In the genomic region with DNA sequence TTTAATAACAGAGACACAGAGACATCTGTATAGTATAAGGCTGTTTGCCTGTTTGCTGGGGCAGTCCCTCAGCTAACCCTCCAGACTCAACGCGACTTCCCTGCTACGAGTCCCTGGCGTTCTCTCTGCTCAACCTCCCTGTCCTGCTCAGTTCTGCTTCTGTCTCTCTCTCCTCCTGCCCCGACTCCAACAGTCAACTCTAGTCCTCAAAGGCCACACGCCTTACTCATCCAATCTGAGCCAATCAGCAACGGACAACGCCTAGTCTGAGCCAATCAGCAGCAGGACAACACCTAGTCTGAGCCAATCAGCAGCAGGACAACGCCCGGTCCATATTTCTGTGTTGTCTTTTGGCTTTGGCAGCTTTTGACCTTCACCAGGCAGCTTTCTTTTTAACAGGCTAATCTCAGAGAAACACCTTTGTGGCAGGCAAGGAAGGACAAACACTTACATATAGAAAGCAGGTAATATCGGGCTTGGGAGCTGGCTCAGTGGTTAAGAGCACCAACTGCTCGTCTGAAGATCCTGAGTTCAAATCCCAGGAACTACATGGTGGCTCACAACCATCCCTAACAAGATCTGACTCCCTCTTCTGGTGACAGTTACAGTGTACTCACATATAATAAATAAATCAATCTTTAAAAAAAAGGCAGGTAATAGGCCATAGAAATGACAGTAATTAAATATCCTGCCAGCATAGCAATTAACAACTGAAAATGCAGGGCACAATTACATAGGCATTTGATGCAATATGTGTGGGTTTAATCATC, we compare ENCODE assay signal across 16 mouse cellular contexts. TPM values are rescaled to one million over a fixed set of nuclear protein-coding genes. Genes with fewer than 3 reads are reported as not detected.
DNase-seq lines count a peak whose midpoint lies in the region; ATAC-seq and TF ChIP-seq lines count a peak whose summit lies in the region.
"Had no signal": no experiment of that assay in that cellular context is flagged by ENCODE, and none has a peak within 500 bp of the region (broad histone marks: within the 10 kb centered on the region; RNA-seq: fewer than 3 reads in every experiment).

No protein-coding gene starts in this region.

- H3K4me1 ChIP-seq in kidney, postnatal 0 days (replicated peaks; ENCODE audit: insufficient read depth, low read length), result 0 out of 2 replicates have a peak, but pooled peaks cover 6% of the 10 kb centered on the region
- H3K4me1 ChIP-seq in liver, embryonic 13.5 days (replicated peaks), result peaks cover 44% of the 10 kb centered on the region

- H3K4me2 ChIP-seq in kidney, postnatal 0 days (ENCODE audit: low read length), result no peak overlapping the region
- H3K4me2 ChIP-seq in liver, embryonic 13.5 days, result peak overlapping the region; percentile 80

- H3K27ac ChIP-seq in kidney, postnatal 0 days, result no peak overlapping the region
- H3K27ac ChIP-seq in liver, embryonic 13.5 days, result peak overlapping the region; percentile 88
- H3K27ac ChIP-seq: limb, embryonic 15.5 days had no signal

- H3K9ac ChIP-seq in kidney, postnatal 0 days (ENCODE audit: low read depth, low read length), result no peak overlapping the region
- H3K9ac ChIP-seq in liver, embryonic 13.5 days, result peak overlapping the region; percentile 61
- H3K9ac ChIP-seq: forebrain, embryonic 12.5 days; limb, embryonic 15.5 days had no signal

- H3K36me3 ChIP-seq in kidney, postnatal 0 days (ENCODE audit: insufficient read depth, low read length), result peaks cover 10% of the 10 kb centered on the region
- peaks cover 24% of the 10 kb centered on the region for H3K36me3 ChIP-seq in liver, embryonic 13.5 days

- no peak for ATAC-seq in kidney, postnatal 0 days (replicated peaks; ENCODE audit: low FRiP score, low read depth)
- peak; percentile 84 for ATAC-seq in liver, embryonic 13.5 days (ENCODE audit: low read depth)

- DNase-seq in kidney, postnatal 0 days (ENCODE audit: low spot score), result no peak
- DNase-seq in kidney, postnatal 25 days, result no peak
- peak; percentile 75 for DNase-seq in WW6 (ENCODE audit: low read depth, low spot score)
- DNase-seq in liver, embryonic 13.5 days, result peak; percentile 37
- peak; percentile 74 for DNase-seq in yolk sac, embryonic 10.5 days (ENCODE audit: low spot score)
- DNase-seq in T-cell, adult 2 months (ENCODE audit: low spot score), result no peak
- DNase-seq in ovary, postnatal 10 days (ENCODE audit: low spot score), result no peak
- no peak for DNase-seq in layer of hippocampus, postnatal 25 days (ENCODE audit: extremely low spot score in 1 of 2, low spot score in 1 of 2)
- DNase-seq: adrenal gland, adult 8-10 months; gastrocnemius, postnatal 36 days; kidney, postnatal 14 days had no signal

- H3K27me3 ChIP-seq in kidney, postnatal 0 days (ENCODE audit: insufficient read depth, low read length), result no peaks in the 10 kb centered on the region
- 0 out of 2 replicates have a peak, but pooled peaks cover 3% of the 10 kb centered on the region for H3K27me3 ChIP-seq in liver, embryonic 13.5 days
- H3K27me3 ChIP-seq: limb, embryonic 15.5 days; megakaryocyte, embryonic 14.5 days had no signal

- no peaks in the 10 kb centered on the region for H3K9me3 ChIP-seq in kidney, postnatal 0 days (replicated peaks; ENCODE audit: low read length)
- no peaks in the 10 kb centered on the region for H3K9me3 ChIP-seq in liver, embryonic 13.5 days (replicated peaks)
- H3K9me3 ChIP-seq: forebrain, embryonic 12.5 days; limb, embryonic 15.5 days; megakaryocyte, embryonic 14.5 days had no signal

- no peak overlapping the region for H3K4me3 ChIP-seq in kidney, postnatal 0 days (replicated peaks; ENCODE audit: low read depth, low read length)
- H3K4me3 ChIP-seq in liver, embryonic 13.5 days (replicated peaks), result peak overlapping the region; percentile 79; the same call in 1 of the 2 replicates

- 93% methylated on average over 12 of the region's 12 CpGs for WGBS in kidney, postnatal 0 days
- WGBS in liver, embryonic 13.5 days (ENCODE audit: insufficient replicate concordance), result 50% methylated on average over 12 of the region's 12 CpGs

- 0 out of 2 replicates have a peak, but pooled peaks have one; percentile 2 for TF ChIP-seq CTCF in kidney, postnatal 0 days (IDR thresholded peaks at IDR 0.05; ENCODE audit: low read depth)

RNA-seq across cellular contexts. Expression of gene Exoc7, which starts 0.9 kb away (rescaled TPM):
- 56.5 and 59.1 TPM in 2 replicates for polyA plus RNA-seq in kidney, postnatal 0 days (2015; fragmentation: Nextera tagmentation; extraction: Ambion mirVana)
- polyA plus RNA-seq in liver, embryonic 13.5 days (2015; fragmentation: Nextera tagmentation; extraction: Ambion mirVana), result 21.3 and 25.1 TPM in 2 replicates
- total RNA-seq in layer of hippocampus, postnatal 25 days (2021), result 10 to 100 TPM; 85.0 to 87.2 TPM

RNA-seq across cellular contexts. Expression of gene Galr2, which starts 27.2 kb away (rescaled TPM):
- 0.13 and 0.18 TPM in 2 replicates for polyA plus RNA-seq in kidney, postnatal 0 days (2015; fragmentation: Nextera tagmentation; extraction: Ambion mirVana)
- 0.07 TPM in 1 of 2 replicates, not detected in the other for polyA plus RNA-seq in liver, embryonic 13.5 days (2015; fragmentation: Nextera tagmentation; extraction: Ambion mirVana)
- not detected for total RNA-seq in layer of hippocampus, postnatal 25 days (2021)
- total RNA-seq: left cerebral cortex, adult 8-10 months had no signal
- polyA plus RNA-seq: heart, embryonic 14.5 days had no signal

RNA-seq across cellular contexts. Expression of gene Foxj1, which starts 27.3 kb away (rescaled TPM):
- polyA plus RNA-seq in kidney, postnatal 0 days (2015; fragmentation: Nextera tagmentation; extraction: Ambion mirVana), result 2.5 TPM in 2 replicates
- polyA plus RNA-seq in liver, embryonic 13.5 days (2015; fragmentation: Nextera tagmentation; extraction: Ambion mirVana), result 1.1 and 1.2 TPM in 2 replicates
- total RNA-seq in layer of hippocampus, postnatal 25 days (2021), result 1 to 10 TPM; 5.4 to 7.1 TPM
- total RNA-seq: gastrocnemius, postnatal 36 days had no signal

RNA-seq across cellular contexts. Expression of gene Srp68, which starts 33.9 kb away (rescaled TPM):
- polyA plus RNA-seq in kidney, postnatal 0 days (2015; fragmentation: Nextera tagmentation; extraction: Ambion mirVana), result 62.1 and 69.1 TPM in 2 replicates
- 47.6 and 51.6 TPM in 2 replicates for polyA plus RNA-seq in liver, embryonic 13.5 days (2015; fragmentation: Nextera tagmentation; extraction: Ambion mirVana)
- total RNA-seq in layer of hippocampus, postnatal 25 days (2021), result 10 to 100 TPM; 61.5 to 61.7 TPM

Comparison
In these comparisons a context has a peak if more than half of its experiments do, and no peak if none do; other contexts are left out.
1. DNase-seq: peak in WW6 (single experiment), liver, embryonic 13.5 days (single experiment) and yolk sac, embryonic 10.5 days (single experiment); none in kidney, postnatal 0 days (single experiment), kidney, postnatal 25 days (0 of 2), T-cell, adult 2 months (single experiment), ovary, postnatal 10 days (single experiment) and layer of hippocampus, postnatal 25 days (0 of 2).